Mouse (Mus musculus): Measurements from ENCODE around the gene Klhl36. TPM values are rescaled to one million over a fixed set of nuclear protein-coding genes. Genes with fewer than 3 reads are reported as not detected.
A peak's percentile ranks its signal among the peaks of the same experiment; 100 is the strongest.

Klhl36 gene
- 1 to 10 TPM; 1.2 to 1.3 TPM for total RNA-seq (2021)
- long read RNA-seq, experiment 1, partial matches to known transcripts, result 1 of 3 reads
- long read RNA-seq, experiment 1, other reads (novel, unspliced or antisense), result 0 of 3 reads
- long read RNA-seq, experiment 2, result 0 reads

DNA sequence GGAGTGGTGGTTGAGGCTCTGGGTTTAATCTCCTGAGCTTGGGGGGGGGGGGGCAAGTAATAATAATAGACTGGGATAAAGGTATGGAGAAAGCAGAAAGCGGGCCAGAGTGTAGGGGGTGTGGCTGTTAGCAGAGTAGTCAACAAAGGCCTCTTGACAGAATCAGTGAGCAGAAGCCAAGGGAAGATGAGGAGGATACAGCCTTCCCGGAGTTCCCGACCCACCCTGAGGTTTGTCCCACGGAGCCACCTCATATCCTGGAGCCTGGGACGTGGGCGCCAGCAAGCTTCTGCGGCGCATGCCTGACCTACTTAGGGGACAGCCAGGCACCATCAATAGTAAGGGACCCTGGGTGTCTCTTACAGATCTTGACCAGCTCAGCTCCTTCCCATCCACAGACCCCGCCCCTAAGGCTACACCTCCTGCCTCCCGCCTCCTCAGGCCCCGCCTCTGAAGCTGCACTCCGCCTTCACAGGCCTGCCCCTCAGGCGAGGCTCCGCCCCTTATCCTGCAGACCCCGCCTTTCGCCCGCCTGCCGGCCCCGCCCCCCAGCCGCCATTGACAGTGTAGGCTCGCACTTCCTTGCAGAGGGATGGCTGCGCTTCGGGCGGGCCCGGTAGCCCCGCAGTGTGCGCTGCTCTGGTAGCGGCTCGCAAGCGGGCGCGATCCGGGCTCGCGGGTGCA, at the start of gene Klhl36:
Gene Klhl36, plus strand, starts transcription at position 561 of the 684 bp plus-strand sequence.
- peak; percentile 98 for DNase-seq (ENCODE audit: low spot score)

DNA sequence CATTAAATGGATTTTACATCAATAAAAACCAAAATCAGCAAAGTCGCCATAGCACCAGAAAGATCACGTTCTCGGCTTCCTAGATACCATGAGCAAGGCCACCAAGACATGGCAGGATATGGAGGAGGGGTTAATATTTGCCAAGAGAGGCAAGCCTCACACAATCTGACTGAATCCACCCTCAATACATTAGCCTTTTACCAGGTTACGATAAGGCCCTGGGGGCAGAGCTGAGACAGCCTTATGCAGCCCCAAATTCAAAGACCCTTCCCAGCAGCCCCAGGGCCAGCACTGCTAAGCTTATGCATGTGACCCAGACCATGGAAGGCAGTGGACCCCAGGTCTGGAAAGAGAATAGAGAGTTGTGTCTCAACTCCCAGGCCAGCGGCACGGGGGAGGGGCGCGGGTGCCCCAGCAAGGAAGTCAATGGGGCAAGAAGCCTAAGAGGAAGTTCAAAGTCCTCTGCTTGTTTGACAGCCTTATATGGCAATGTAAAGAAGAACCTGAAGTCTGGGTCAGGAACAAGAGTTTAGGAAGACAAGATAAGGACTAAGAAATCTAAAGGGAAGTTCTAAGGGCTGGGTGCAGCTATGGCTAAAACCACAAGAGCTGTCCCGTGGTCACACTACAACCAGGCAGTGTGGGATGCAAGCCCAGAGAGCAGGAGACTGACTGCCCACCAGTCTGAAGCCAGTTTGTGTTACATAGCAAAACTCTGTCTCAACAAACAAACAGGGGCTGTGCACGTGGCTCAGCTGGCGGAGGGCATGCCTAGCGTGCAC, 49.2 kb upstream of the Klhl36 start:
- no peak for DNase-seq (ENCODE audit: low spot score)

DNA sequence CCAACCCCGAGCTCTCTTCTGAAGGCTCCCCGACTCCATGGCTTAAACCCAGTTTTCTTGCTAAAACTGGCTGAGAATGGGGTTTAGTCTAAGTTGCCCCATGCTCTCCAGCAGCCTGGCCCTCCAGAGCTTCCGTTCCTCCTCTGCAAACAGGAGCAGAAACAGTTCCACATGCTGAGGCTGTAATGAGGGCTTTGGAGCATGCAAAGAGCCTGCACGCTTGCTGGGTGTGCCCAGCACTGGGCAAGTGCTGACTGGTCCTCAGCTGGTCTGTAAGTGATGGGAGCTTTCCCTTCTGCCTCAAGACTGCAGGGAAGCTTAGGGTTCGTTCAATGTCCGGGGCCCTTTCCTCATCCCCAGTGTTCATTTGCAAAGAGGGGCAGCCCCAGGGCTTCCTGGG, 45.8 kb upstream of the Klhl36 start:
- DNase-seq (ENCODE audit: low spot score), result no peak

DNA sequence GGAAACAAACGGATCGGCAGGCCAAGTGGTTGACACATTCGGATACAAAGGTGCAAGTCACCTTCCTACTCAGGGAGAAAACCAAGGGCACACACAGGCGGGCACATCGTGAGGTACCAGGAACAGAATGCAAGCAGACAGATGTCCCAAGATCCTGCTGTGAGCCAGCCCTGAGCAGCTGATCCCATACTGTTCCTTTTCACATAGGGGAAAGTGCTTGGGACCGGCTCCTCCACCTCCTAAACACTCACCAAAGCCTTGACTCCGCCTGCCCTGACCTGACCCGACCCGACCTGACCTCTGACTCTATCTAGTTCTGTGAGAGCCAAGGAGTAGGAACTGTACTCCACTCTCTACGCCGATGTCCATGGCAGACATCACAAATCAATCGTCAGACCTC, 44.6 kb upstream of the Klhl36 start:
- DNase-seq (ENCODE audit: low spot score), result peak; percentile 24

DNA sequence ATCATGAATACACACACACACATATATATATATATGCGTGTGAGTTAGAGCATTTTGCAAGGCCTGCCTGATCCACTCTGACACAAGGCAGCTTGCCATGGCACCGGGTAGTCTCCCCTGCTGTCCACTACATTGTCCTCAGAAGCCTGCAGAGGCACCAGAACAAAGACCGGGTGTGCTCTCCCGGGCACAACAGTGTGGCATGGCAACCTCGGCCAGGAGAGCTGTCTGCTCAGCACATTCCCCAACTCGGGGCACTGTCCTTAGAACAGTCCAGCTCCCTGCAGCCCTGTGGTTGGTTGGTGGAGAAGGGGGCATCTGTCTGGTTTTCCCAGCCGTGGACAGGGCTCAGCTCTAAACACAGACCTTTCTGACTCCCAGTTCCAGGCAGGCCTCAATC, 42.8 kb upstream of the Klhl36 start:
- no peak for DNase-seq (ENCODE audit: low spot score)

DNA sequence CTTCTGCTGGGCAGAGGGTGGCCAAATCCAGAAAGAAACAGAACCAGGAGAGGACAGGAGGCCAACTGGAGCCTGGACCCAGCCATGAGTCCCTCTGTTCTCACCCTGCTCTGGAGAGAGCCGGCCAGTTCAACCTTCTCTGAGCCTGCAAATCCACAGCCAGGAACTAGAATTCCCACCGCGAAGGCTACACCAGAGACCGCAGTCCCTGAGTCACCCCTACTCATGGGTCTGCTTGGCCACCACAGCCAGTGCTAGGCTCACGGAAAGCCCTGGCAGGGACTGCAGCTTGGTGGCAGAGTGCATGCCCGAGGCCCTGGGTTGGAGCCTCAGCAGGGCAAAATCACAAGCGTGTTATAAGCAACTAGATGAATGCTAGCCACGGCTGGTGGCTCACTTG, 42.1 kb upstream of the Klhl36 start:
- no peak for DNase-seq (ENCODE audit: low spot score)

DNA sequence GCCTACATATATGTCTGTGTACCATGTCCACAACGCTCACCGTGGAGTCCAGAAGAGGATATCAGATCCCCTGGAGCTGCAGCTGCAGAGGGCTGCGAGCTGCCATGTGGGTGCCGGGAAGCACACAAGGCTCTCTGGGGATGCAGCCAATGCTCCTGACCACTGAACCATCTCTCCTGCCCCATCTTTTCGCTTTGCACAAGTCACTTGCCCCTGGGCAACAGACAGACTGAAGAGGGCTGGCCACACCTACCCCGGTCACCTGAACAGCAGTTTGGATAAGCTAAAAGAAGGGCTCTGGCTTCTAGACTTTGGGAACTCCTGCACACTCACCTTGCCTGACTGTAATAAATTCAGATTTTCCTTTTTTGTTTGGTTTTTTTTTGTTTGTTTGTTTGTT, 40.4 kb upstream of the Klhl36 start:
- DNase-seq (ENCODE audit: low spot score), result no peak

DNA sequence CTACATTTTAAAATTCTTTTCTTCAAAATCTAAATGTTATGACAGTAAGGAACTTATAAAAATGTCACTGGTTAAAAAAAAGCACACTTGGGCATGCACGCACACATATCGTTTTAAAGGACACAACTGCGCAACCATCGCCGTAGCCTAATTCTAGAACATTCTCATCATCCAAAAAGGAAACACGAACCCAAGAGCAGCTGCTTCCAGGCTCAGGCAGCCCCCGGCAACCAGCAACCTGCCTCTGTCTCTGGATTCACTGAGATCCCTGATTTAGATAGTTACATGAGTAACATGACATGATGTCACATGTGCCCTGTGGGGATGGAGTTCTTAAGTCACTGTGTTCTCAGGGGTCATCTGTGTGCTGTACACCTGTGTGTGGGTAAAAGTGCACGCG, 38.8 kb upstream of the Klhl36 start:
- DNase-seq (ENCODE audit: low spot score), result no peak

DNA sequence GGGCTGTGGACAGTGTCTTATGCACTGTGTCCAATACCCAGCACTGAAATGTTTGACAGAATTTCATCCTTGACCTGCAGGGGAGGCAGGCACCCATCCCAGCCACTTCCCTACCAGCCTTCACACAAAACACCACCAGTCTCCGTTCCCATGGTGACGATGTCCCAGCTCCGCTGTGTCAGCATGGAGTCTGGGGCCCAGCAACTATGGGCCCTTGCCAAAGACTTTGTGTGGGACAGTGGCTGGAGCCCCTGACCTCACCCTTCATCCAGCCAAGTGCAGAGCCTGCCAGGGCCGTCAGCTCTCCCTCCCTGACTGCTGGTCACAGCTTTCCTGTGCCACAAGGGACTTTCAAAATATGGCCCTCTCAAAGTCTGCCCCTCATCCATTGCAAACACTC, 38.0 kb upstream of the Klhl36 start:
- peak; percentile 48 for DNase-seq (ENCODE audit: low spot score)

DNA sequence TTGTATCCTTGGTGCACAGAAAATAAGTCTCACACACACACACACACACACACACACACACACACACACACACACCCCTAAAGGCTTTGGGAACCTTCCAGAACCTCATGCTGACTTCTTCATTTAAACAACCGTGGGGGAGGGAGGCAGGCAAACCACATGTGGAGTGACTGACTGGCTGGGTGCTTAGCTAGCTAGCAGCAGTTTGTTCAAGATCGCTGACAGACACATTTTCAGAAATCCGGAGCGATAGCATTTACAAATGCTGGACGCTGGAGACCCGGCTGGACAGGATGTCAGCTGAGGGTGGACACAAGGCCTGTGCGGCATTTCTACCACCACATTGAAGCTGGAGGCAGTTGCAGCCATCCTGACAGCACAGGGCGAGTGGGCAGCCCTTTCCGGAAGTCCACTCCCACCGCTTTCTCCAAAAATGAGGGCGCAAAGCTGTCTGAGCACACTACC, 37.2 kb upstream of the Klhl36 start:
- DNase-seq (ENCODE audit: low spot score), result no peak

DNA sequence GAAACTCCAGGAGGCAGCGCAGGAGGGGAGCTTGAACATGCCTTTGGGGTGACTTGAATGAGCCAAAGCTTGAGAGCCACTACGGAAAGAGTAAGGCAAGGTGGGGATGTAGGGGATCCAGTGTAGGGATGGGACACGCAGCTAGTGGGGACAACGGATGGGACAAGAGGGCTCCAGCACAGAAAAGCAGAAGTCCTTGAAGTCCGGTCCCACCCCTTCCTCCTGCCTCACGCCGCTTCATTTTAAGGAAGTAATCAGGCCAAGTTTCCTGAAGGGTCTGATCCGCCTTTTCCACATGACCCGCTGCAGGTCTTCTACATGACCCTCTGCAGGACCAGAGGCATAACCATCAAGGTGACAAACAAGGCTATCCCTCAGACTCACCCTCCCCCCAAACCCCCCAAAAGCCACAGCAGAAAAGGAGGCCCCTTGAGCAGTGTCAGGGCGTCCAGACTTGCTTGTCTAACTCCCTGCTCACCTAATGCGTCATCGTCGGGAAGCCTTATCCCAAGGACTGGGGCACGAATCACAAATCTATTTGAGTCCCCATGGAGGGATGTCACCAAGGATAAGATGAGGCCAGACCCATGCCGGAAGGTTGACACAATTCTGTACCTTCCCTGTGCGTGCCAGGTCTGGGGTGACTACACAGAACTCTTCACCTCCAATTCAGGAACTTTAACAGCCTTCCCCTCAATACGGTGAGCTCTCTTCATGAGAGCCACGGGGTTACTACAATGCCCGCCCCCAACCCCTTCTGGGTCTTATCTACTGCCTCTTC, 35.9 kb upstream of the Klhl36 start:
- no peak for DNase-seq (ENCODE audit: low spot score)

DNA sequence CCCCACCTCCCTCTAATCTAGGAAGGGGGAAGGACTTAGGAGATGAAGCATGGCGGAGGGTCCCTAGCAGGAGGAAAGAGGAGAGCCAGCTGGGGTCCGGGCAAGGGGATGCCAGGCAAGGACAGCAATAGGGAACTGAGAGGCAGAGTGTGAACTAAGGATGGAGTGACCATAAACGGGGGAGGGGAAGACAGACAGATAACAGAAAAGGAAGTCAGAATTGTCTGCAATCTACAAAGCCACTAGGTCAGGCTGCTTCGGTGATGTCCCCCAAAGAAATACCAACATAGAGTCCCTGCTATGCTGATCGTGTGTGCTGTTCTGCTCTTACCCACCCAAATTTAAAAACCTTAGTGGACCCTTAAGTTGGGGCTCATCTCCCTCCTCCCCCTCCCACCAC, 35.1 kb upstream of the Klhl36 start:
- DNase-seq (ENCODE audit: low spot score), result no peak

DNA sequence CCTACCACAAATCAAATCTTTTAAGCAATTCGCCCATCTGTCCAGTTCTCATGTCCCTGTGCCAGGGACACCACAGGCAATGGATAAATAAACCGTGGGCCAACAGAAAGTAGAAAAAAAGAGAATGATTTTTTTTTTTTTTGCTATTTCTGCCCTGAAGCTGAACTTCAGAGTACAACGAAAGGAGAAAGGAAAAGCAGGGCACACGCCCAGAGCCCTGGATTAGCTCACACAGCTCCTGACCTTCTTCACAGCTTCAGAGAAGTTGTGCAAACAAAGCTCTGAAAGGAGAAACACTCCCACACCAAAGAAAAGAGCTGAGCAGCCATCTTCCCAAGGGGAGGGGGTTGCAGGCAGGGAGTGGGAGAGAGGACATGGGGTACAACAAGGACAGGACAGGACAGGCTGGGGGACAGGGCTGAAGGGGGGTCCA, 34.3 kb upstream of the Klhl36 start:
- DNase-seq (ENCODE audit: low spot score), result no peak

DNA sequence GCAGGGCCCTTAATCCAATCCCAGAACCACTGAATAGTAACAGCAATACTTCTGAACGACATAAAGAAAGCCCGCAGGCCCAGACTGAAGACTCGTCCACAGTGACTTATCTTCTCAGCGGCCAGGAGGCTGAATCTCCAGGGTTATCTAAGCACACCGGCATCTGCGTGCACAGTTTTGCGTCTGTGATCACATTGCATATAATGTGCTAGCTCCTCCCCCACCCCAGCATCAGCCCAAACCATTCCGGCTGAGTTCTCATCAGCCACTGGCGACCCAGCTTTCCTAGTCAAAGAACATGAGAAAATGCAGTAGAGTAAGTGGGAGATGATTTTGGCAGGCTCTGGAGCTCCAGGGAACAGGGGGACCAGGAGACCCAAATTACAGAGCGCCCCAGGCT, 33.1 kb upstream of the Klhl36 start:
- no peak for DNase-seq (ENCODE audit: low spot score)

DNA sequence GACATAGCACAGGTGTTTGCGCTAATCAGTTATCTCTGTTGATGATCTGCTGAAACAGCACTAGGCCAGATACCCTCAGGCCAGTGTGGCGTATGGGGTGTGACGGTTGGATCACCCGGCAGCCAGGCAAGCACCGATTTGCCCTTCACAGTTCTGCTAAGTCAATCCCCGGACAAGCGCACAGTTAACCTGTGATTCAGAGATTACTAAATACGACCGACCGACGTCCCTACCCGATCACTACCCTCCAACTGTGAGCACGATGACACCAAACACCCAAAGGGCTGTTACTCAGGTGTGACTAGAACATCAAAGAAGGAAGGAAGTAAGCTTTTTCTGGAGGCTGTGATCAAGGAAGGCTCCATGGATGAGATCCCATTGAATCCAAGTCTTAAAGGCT, 32.6 kb upstream of the Klhl36 start:
- no peak for DNase-seq (ENCODE audit: low spot score)

DNA sequence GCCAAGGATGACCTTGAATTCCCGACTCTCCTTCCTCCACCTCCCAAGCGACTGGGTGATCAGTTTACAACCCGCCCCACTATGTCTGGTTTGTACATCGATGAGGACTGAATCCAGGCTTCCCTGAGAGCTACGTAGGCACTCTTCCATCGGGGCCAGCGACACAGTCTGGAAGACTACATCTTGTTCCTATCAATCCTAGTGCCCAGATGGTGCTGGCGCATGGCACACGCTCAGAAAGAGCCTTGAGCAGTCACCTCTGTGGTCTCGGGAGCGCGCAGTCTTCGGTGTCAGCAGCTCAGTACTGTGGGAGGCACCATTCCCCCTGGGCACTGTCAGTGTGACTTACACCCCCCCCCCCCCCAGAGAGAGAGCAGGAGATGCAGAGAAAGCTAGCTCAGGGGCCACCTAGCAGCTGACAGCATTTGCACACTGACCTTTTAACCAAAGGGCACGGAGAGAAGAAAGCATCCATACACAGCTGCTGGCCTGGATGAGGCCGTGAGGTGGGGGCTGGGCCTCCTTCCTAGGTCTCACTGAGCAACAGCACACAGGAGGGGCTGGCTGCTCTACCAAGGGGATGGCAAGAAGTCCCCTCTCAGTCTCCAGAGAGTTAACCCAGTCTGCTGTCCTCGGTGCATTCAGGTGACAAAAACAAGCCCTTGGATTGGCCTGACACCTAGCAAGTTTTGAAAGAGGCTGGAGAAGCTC, 32.0 kb upstream of the Klhl36 start:
- no peak for DNase-seq (ENCODE audit: low spot score)

DNA sequence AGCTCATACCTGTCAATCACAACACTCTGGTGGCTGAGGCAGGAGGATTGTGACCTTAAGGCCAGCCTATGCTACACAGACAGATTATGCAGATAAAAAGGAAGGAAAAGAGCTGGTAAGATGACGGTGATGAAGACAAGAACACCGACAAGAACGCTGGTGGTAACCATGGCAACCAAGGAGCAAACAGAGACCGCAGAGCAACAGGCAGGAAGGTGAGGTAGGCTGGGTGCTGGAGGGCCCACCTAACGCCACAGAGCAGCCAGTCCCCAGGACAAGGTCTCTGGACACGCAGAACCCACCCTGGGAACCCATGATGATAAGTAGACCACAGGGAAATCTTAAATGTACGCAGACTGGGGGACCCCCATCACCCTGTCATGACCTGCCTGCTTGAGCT, 31.5 kb upstream of the Klhl36 start:
- no peak for DNase-seq (ENCODE audit: low spot score)

DNA sequence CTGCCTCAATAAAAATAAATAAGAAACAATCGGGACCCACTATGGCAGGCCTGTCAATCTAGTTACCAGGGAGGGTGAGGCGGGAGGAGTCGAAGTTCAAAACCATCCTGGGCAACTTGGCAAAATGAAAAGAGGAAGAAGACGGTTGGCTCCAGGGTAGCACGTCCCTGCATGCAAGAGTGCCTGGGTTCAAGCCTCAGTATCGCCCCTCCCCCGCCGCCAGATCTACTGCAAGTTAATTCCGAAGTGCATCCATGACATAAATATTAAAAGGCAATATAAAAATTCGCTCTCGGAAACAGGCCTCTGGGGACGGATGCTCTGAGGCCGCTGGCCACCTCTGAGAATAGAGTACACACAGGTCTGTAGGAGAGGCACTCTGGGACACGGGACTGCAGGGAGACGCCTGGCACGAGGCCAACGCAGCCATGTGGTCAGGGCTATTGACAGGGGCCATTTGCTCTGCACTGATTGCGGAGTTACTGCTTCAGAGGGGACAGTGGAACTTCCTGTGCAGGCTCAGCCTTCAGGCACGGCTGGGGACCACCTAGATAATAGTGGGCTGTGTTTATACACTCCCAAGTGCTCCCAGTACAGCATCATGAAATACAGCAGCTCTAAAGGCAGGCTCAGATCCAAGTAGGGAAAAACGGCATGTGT, 30.6 kb upstream of the Klhl36 start:
- DNase-seq (ENCODE audit: low spot score), result no peak

DNA sequence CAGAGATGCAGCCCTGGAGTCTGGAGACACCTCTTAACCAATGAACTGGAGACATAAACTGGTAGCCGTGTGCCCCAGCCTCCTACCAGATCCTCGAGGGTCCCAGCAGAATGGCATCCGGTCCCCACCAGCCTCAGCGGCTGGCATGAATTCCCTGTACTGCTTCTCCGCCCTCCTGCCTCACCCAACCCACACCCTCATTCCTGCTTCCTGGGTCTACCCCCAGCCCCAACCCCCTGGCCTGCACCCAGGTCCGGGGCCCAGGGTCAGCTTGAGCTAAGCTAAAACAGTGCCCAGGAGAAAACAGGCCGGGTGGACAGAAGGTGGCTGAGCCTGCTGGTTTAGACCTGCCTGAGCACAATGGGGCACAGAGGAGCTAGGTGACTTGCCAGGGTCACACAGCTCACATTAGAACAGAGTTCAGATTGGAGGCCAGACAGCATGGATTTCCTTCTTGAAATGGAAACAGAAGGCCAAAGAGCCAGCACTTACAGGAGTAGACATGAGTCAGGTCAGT, 29.9 kb upstream of the Klhl36 start:
- no peak for DNase-seq (ENCODE audit: low spot score)

DNA sequence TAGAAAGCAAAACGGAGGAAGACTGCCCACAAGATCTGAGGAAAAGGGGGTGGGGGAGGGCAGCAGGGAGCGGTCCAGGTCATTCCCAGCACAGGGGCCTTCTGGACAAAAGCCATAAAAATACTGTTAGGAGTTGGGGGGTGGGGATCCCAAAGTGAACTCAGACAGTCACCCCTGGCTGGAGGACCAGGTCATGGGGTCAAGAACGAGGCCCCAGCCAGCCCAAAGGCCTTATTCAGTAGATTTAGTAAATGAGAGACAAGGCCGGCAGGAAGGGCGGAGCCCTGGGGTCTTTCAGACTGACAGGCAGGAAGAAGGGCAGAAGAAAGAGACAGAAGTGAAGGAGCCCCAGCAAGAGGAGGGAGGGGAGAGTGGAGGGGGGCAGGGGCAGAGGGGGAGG, 29.1 kb upstream of the Klhl36 start:
- no peak for DNase-seq (ENCODE audit: low spot score)

DNA sequence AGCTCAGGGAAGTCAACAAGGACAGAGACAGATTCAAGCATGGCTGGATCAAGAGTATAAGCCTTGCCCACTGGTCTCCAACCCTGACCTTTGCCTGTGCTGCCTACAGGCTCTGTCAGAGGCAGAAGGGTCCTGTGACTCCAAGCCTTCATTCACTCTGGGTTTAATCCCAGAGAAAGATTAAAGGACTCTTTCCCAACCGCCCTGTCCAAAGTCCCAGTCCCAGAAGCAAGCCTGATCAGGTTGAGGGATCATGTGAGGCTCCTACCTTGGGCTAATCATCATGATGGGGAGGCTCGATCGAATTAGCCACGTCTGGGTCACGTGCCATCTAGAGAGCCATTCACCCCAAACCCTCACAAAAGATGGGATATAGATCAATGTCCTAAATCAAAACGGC, 27.4 kb upstream of the Klhl36 start:
- DNase-seq (ENCODE audit: low spot score), result no peak

Measured in gastrocnemius, adult 18-20 months (tissue).